Mouse (Mus musculus): ENCODE results near the gene Rgs3. TPM values are rescaled to one million over a fixed set of nuclear protein-coding genes. Genes with fewer than 3 reads are reported as not detected.
A peak's percentile ranks its signal among the peaks of the same experiment; 100 is the strongest.

Gene Rgs3
- total and polyA plus RNA-seq, 2 experiments: 9.6 to 13.0 TPM

DNA sequence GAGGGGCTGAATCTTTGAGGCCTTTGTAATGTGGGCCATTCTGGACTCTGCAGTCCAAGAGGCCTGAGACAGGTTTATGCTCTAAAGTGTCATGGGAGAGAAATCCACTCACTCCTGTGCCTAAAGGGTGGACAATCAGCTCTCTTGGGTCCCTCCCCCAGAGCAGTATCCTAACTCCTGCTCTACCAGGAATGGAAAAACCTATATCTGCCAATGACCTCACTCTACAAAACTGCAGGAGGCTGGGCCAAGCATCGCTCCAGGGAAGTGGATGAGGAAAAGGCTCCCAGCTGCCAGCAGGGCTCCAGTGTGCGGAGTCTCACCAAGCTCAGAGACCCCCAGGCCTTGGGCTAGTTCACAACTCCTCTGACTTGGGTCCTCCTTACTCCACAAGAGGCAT, 173.2 kb downstream of the Rgs3 start:
- no peak overlapping the region for H3K4me3 ChIP-seq (ENCODE audit: insufficient read depth, low read depth, low read length)
- WGBS: 64% methylated on average over 2 of the region's 2 CpGs
- H3K79me2 ChIP-seq (ENCODE audit: control insufficient read depth, insufficient read depth, low read length): no peaks in the 10 kb centered on the region
- DNase-seq (ENCODE audit: extremely low read depth, low read depth, low spot score): no peak
- H3K27me3 ChIP-seq (ENCODE audit: control insufficient read depth, insufficient read depth, low read length): no peaks in the 10 kb centered on the region
- no peak overlapping the region for H3K9ac ChIP-seq (ENCODE audit: low read depth, low read length)
- TF ChIP-seq CTCF (IDR thresholded peaks at IDR 0.05; ENCODE audit: low read depth, low read length) (no peak), POLR2A (IDR thresholded peaks at IDR 0.05; ENCODE audit: extremely low read depth, insufficient read depth, low read length) (no peak)
- H3K27ac ChIP-seq (replicated peaks; ENCODE audit: insufficient read depth, low read depth, low read length): no peak overlapping the region
- H3K4me1 ChIP-seq (ENCODE audit: control insufficient read depth, insufficient read depth, low read length): peaks cover 8% of the 10 kb centered on the region
- no peaks in the 10 kb centered on the region for H3K36me3 ChIP-seq (ENCODE audit: control insufficient read depth, insufficient read depth, low read length)

DNA sequence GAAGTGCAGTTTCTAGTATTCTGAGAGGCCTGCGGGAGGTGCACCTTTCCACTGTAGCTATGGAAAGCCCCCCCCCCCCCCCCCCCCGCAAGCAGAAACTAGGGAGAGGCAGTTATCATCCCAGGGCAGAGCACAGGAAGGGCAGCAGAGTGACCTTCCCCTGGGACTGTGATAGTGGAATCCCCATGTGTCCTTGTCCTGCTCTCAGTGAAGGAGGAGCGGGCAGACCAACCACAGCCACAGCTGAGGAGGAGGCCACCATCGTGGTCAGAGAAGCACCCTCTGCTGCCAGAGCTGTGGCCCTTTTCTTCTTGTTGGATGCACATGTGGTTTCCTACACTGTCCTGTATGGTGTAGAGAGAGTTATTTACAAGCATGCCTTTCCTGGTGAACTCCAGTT, 174.3 kb downstream of the Rgs3 start:
- DNase-seq (ENCODE audit: extremely low read depth, low read depth, low spot score): no peak
- no peaks in the 10 kb centered on the region for H3K36me3 ChIP-seq (ENCODE audit: control insufficient read depth, insufficient read depth, low read length)
- TF ChIP-seq CTCF (IDR thresholded peaks at IDR 0.05; ENCODE audit: low read depth, low read length) (no peak), POLR2A (IDR thresholded peaks at IDR 0.05; ENCODE audit: extremely low read depth, insufficient read depth, low read length) (no peak)

GRCm38 (mm10) chr4:62735291-62735690, 175.6 kb downstream of the Rgs3 start:
- DNase-seq (ENCODE audit: extremely low read depth, low read depth, low spot score): no peak
- Histone ChIP-seq H3K4me3 (ENCODE audit: insufficient read depth, low read depth, low read length) (no peak overlapping the region), H3K9ac (ENCODE audit: low read depth, low read length) (no peak overlapping the region), H3K27ac (replicated peaks; ENCODE audit: insufficient read depth, low read depth, low read length) (no peak overlapping the region), H3K79me2 (ENCODE audit: control insufficient read depth, insufficient read depth, low read length) (no peaks in the 10 kb centered on the region), H3K27me3 (ENCODE audit: control insufficient read depth, insufficient read depth, low read length) (no peaks in the 10 kb centered on the region), H3K4me1 (ENCODE audit: control insufficient read depth, insufficient read depth, low read length) (no peaks in the 10 kb centered on the region), H3K36me3 (ENCODE audit: control insufficient read depth, insufficient read depth, low read length) (no peaks in the 10 kb centered on the region)
- 58% methylated on average over 8 of the region's 8 CpGs for WGBS
- no peak for TF ChIP-seq CTCF (IDR thresholded peaks at IDR 0.05; ENCODE audit: low read depth, low read length)
- TF ChIP-seq POLR2A (IDR thresholded peaks at IDR 0.05; ENCODE audit: extremely low read depth, insufficient read depth, low read length): no peak

More for the DNA sequence above, 174.3 kb downstream of the Rgs3 start:
- no peaks in the 10 kb centered on the region for H3K27me3 ChIP-seq (ENCODE audit: control insufficient read depth, insufficient read depth, low read length)
- H3K79me2 ChIP-seq (ENCODE audit: control insufficient read depth, insufficient read depth, low read length): no peaks in the 10 kb centered on the region
- no peak overlapping the region for H3K9ac ChIP-seq (ENCODE audit: low read depth, low read length)
- no peak overlapping the region for H3K27ac ChIP-seq (replicated peaks; ENCODE audit: insufficient read depth, low read depth, low read length)
- no peak overlapping the region for H3K4me3 ChIP-seq (ENCODE audit: insufficient read depth, low read depth, low read length)
- H3K4me1 ChIP-seq (ENCODE audit: control insufficient read depth, insufficient read depth, low read length): peaks cover 6% of the 10 kb centered on the region
- WGBS: 62% methylated on average over 4 of the region's 4 CpGs

- DNase-seq (ENCODE audit: extremely low read depth, low read depth, low spot score): no peak
- no peak for TF ChIP-seq POLR2A (IDR thresholded peaks at IDR 0.05; ENCODE audit: extremely low read depth, insufficient read depth, low read length)
- TF ChIP-seq CTCF (IDR thresholded peaks at IDR 0.05; ENCODE audit: low read depth, low read length): no peak
- H3K4me1 ChIP-seq (ENCODE audit: control insufficient read depth, insufficient read depth, low read length): no peaks in the 10 kb centered on the region
- no peaks in the 10 kb centered on the region for H3K27me3 ChIP-seq (ENCODE audit: control insufficient read depth, insufficient read depth, low read length)
- H3K36me3 ChIP-seq (ENCODE audit: control insufficient read depth, insufficient read depth, low read length): no peaks in the 10 kb centered on the region
- H3K79me2 ChIP-seq (ENCODE audit: control insufficient read depth, insufficient read depth, low read length): no peaks in the 10 kb centered on the region
- H3K27ac ChIP-seq (replicated peaks; ENCODE audit: insufficient read depth, low read depth, low read length): peak overlapping the region; percentile 57
- H3K4me3 ChIP-seq (ENCODE audit: insufficient read depth, low read depth, low read length): no peak overlapping the region
- no peak overlapping the region for H3K9ac ChIP-seq (ENCODE audit: low read depth, low read length)
- 75% methylated on average over 9 of the region's 9 CpGs for WGBS
Observed at GRCm38 (mm10) chr4:62735878-62736277, 176.2 kb downstream of the Rgs3 start.

DNA sequence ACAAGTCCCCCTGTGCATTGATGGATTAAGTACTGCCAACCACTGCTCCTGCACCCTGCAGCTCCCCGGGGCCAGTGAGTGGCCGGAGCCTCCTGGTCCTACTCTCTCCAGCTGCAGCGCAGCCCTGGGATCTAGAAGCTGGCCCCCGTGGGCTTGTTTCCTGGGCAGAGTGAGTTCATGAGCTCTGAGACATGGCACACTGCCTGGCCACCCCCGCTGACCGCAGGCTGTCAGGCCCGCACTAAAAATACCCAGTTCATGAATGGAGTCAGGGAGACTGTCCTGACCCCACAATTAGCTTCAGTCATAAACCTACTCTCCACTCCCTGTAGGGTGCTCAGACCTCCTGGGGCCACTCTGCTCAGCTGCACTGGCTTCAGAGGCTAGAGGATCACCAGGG, 176.8 kb downstream of the Rgs3 start:
- Histone ChIP-seq H3K4me1 (ENCODE audit: control insufficient read depth, insufficient read depth, low read length) (no peaks in the 10 kb centered on the region), H3K27me3 (ENCODE audit: control insufficient read depth, insufficient read depth, low read length) (no peaks in the 10 kb centered on the region), H3K9ac (ENCODE audit: low read depth, low read length) (no peak overlapping the region), H3K36me3 (ENCODE audit: control insufficient read depth, insufficient read depth, low read length) (no peaks in the 10 kb centered on the region), H3K79me2 (ENCODE audit: control insufficient read depth, insufficient read depth, low read length) (no peaks in the 10 kb centered on the region), H3K4me3 (ENCODE audit: insufficient read depth, low read depth, low read length) (no peak overlapping the region), H3K27ac (replicated peaks; ENCODE audit: insufficient read depth, low read depth, low read length) (peak overlapping the region; percentile 57)
- TF ChIP-seq POLR2A (IDR thresholded peaks at IDR 0.05; ENCODE audit: extremely low read depth, insufficient read depth, low read length) (no peak), CTCF (IDR thresholded peaks at IDR 0.05; ENCODE audit: low read depth, low read length) (no peak)
- DNase-seq (ENCODE audit: extremely low read depth, low read depth, low spot score): no peak
- WGBS: 73% methylated on average over 7 of the region's 7 CpGs

DNA sequence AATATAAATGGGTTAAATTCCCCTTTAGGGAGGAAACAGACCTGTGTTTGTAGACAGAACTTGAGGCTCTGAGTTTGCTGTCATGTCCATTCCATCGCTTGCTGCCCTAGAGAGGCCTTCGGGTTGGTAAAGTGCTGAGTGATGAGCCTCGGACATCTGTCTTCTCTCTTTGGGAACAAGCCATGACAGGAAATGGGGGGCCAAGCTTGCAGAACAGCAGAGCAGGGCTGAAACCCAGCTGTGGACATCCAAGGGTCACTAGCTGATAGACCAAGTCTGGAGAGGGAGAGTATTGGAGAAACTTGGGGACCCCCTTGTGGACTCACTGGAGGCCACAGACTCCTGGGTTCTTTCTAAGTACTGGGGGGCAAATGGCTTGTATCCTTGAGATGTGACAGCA, 177.3 kb downstream of the Rgs3 start:
- H3K27me3 ChIP-seq (ENCODE audit: control insufficient read depth, insufficient read depth, low read length): no peaks in the 10 kb centered on the region
- H3K79me2 ChIP-seq (ENCODE audit: control insufficient read depth, insufficient read depth, low read length): no peaks in the 10 kb centered on the region
- H3K36me3 ChIP-seq (ENCODE audit: control insufficient read depth, insufficient read depth, low read length): no peaks in the 10 kb centered on the region
- H3K27ac ChIP-seq (replicated peaks; ENCODE audit: insufficient read depth, low read depth, low read length): peak overlapping the region; percentile 57; the same call in 1 of the 2 replicates
- TF ChIP-seq POLR2A (IDR thresholded peaks at IDR 0.05; ENCODE audit: extremely low read depth, insufficient read depth, low read length) (no peak), CTCF (IDR thresholded peaks at IDR 0.05; ENCODE audit: low read depth, low read length) (no peak)
- 80% methylated on average over 3 of the region's 3 CpGs for WGBS
- H3K4me3 ChIP-seq (ENCODE audit: insufficient read depth, low read depth, low read length): no peak overlapping the region
- H3K9ac ChIP-seq (ENCODE audit: low read depth, low read length): no peak overlapping the region
- H3K4me1 ChIP-seq (ENCODE audit: control insufficient read depth, insufficient read depth, low read length): no peaks in the 10 kb centered on the region
- DNase-seq (ENCODE audit: extremely low read depth, low read depth, low spot score): no peak
